ENCODE assay signal across 8 mouse cellular contexts in genomic region chr11:97766154-97766881, GRCm38 (mm10). TPM values are rescaled to one million over a fixed set of nuclear protein-coding genes. Genes with fewer than 3 reads are reported as not detected.
DNase-seq lines count a peak whose midpoint lies in the region; ATAC-seq and TF ChIP-seq lines count a peak whose summit lies in the region.

Gene Cwc25 (minus strand): TSS chr11:97766556.

- no peaks in the 10 kb centered on the region for H3K9me3 ChIP-seq in embryonic facial prominence, embryonic 15.5 days (replicated peaks)
- no peaks in the 10 kb centered on the region for H3K9me3 ChIP-seq in limb, embryonic 14.5 days (ENCODE audit: control insufficient read depth, low read length)
- no peaks in the 10 kb centered on the region for H3K9me3 ChIP-seq in midbrain, postnatal 0 days (ENCODE audit: low read length)

- H3K4me2 ChIP-seq in embryonic facial prominence, embryonic 15.5 days (replicated peaks), result peak within 1 kb of the TSS; percentile 68
- peak within 1 kb of the TSS; percentile 66 for H3K4me2 ChIP-seq in limb, embryonic 14.5 days (replicated peaks; ENCODE audit: low read depth, low read length, severe bottlenecking)
- peak within 1 kb of the TSS; percentile 81 for H3K4me2 ChIP-seq in midbrain, postnatal 0 days (ENCODE audit: low read depth, low read length, poor library complexity, severe bottlenecking)

- under 1% methylated on average over 38 of the region's 38 CpGs for WGBS in bone marrow, adult 2 months
- WGBS in embryonic facial prominence, embryonic 15.5 days, result under 1% methylated on average over 38 of the region's 38 CpGs
- under 1% methylated on average over 38 of the region's 38 CpGs for WGBS in limb, embryonic 14.5 days
- WGBS in midbrain, postnatal 0 days, result under 1% methylated on average over 38 of the region's 38 CpGs

- no peaks in the 10 kb centered on the region for H3K27me3 ChIP-seq in embryonic facial prominence, embryonic 15.5 days
- no peaks in the 10 kb centered on the region for H3K27me3 ChIP-seq in limb, embryonic 14.5 days (ENCODE audit: control insufficient read depth, insufficient read depth, low read length)
- H3K27me3 ChIP-seq in midbrain, postnatal 0 days (ENCODE audit: insufficient read depth, low read length), result no peaks in the 10 kb centered on the region

- TF ChIP-seq CTCF in bone marrow, adult 2 months (IDR thresholded peaks at IDR 0.05; ENCODE audit: control insufficient read depth, insufficient read depth, low read length), result no peak
- TF ChIP-seq CTCF in midbrain, postnatal 0 days (IDR thresholded peaks at IDR 0.05), result 0 out of 2 replicates have a peak, but pooled peaks have one; percentile 2

- H3K36me3 ChIP-seq in embryonic facial prominence, embryonic 15.5 days, result peaks cover 23% of the 10 kb centered on the region
- H3K36me3 ChIP-seq in limb, embryonic 14.5 days (ENCODE audit: control insufficient read depth, insufficient read depth, low read length), result peaks cover 23% of the 10 kb centered on the region
- peaks cover 10% of the 10 kb centered on the region for H3K36me3 ChIP-seq in midbrain, postnatal 0 days (ENCODE audit: insufficient read depth, low read length)

- H3K9ac ChIP-seq in embryonic facial prominence, embryonic 15.5 days, result peak within 1 kb of the TSS; percentile 83
- peak within 1 kb of the TSS; percentile 76 for H3K9ac ChIP-seq in limb, embryonic 14.5 days (ENCODE audit: low read depth, low read length, severe bottlenecking)
- H3K9ac ChIP-seq in midbrain, postnatal 0 days (replicated peaks; ENCODE audit: low read length, poor library complexity, severe bottlenecking), result peak within 1 kb of the TSS; percentile 84

- ATAC-seq in embryonic facial prominence, embryonic 15.5 days (ENCODE audit: insufficient number of reproducible peaks, low FRiP score, low TSS enrichment, low read depth), result peak; percentile 90
- peak; percentile 95 for ATAC-seq in limb, embryonic 14.5 days (ENCODE audit: low FRiP score, low read depth)
- ATAC-seq in midbrain, postnatal 0 days (ENCODE audit: low FRiP score), result peak; percentile 91

- peak within 1 kb of the TSS; percentile 90 for H3K4me3 ChIP-seq in bone marrow, adult 2 months (replicated peaks; ENCODE audit: control insufficient read depth, low read depth, low read length)
- H3K4me3 ChIP-seq in embryonic facial prominence, embryonic 15.5 days (replicated peaks), result peak within 1 kb of the TSS; percentile 77
- peak within 1 kb of the TSS; percentile 70 for H3K4me3 ChIP-seq in limb, embryonic 14.5 days (replicated peaks; ENCODE audit: low read length)
- peak within 1 kb of the TSS; percentile 90 for H3K4me3 ChIP-seq in midbrain, postnatal 0 days (ENCODE audit: low read depth, low read length)

- peak; percentile 60; the same call in 1 of the 2 replicates for TF ChIP-seq POLR2A in bone marrow, adult 2 months (IDR thresholded peaks at IDR 0.05; ENCODE audit: borderline replicate concordance, control insufficient read depth, low read depth, low read length)
- peak; percentile 74; the same call in 1 of the 2 replicates for TF ChIP-seq POLR2A in limb, embryonic 14.5 days (IDR thresholded peaks at IDR 0.05; ENCODE audit: borderline replicate concordance, extremely low read depth, insufficient read depth, insufficient read length)

- peaks cover 3% of the 10 kb centered on the region; the same call in 1 of the 2 replicates for H3K4me1 ChIP-seq in bone marrow, adult 2 months (ENCODE audit: control insufficient read depth, insufficient read depth, low read length)
- peaks cover 20% of the 10 kb centered on the region for H3K4me1 ChIP-seq in embryonic facial prominence, embryonic 15.5 days
- peaks cover 4% of the 10 kb centered on the region; the same call in 1 of the 2 replicates for H3K4me1 ChIP-seq in limb, embryonic 14.5 days (ENCODE audit: control insufficient read depth, insufficient read depth, low read length)
- peaks cover 10% of the 10 kb centered on the region; the same call in 1 of the 2 replicates for H3K4me1 ChIP-seq in midbrain, postnatal 0 days (ENCODE audit: insufficient read depth, low read length)

- peak within 1 kb of the TSS; percentile 77 for H3K27ac ChIP-seq in bone marrow, adult 2 months (ENCODE audit: control insufficient read depth, insufficient read depth, low read depth, low read length, poor library complexity)
- peak within 1 kb of the TSS; percentile 95 for H3K27ac ChIP-seq in embryonic facial prominence, embryonic 15.5 days (replicated peaks)
- H3K27ac ChIP-seq in limb, embryonic 14.5 days (replicated peaks; ENCODE audit: low read depth, low read length), result peak within 1 kb of the TSS; percentile 88
- H3K27ac ChIP-seq in midbrain, postnatal 0 days (ENCODE audit: low read depth, low read length), result peak within 1 kb of the TSS; percentile 82

- peak; percentile 97 for DNase-seq in 416B (ENCODE audit: low read depth)
- DNase-seq in heart, adult 8-10 months (ENCODE audit: low spot score), result peak; percentile 97
- DNase-seq in kidney, adult 9 months, result peak; percentile 97
- peak; percentile 97 for DNase-seq in limb, embryonic 14.5 days (ENCODE audit: low spot score)
- peak; percentile 98 for DNase-seq in midbrain, postnatal 0 days (ENCODE audit: low spot score)
- DNase-seq in spleen, postnatal 14 days (ENCODE audit: low spot score in 2 of 2), result peak; percentile 84 to 94

RNA-seq across cellular contexts. Expression of gene Cwc25, which starts in this region (rescaled TPM):
- 10.4 and 11.7 TPM in 2 replicates for polyA plus RNA-seq in bone marrow, adult 2 months (2011; ENCODE audit: insufficient read depth, insufficient read length, low replicate concordance, missing spikeins)
- 18.0 and 20.7 TPM in 2 replicates for polyA plus RNA-seq in embryonic facial prominence, embryonic 15.5 days (2015; fragmentation: Nextera tagmentation; extraction: Ambion mirVana)
- 1 to 10 TPM; 6.1 to 7.1 (median 6.3) TPM for total RNA-seq in heart, adult 8-10 months (2022)
- polyA plus RNA-seq in limb, embryonic 14.5 days (2012; rRNA removed), result 20.6 and 22.0 TPM in 2 replicates
- polyA plus RNA-seq in limb, embryonic 14.5 days (2014; fragmentation: Nextera tagmentation; extraction: Ambion mirVana), result 11.6 and 11.7 TPM in 2 replicates
- 11.8 and 16.0 TPM in 2 replicates for total RNA-seq in midbrain, postnatal 0 days (2014; rRNA removed)
- 12.0 TPM in 2 replicates for polyA plus RNA-seq in midbrain, postnatal 0 days (2015; fragmentation: Nextera tagmentation; extraction: Ambion mirVana)

Comparison
In these comparisons a context has a peak if more than half of its experiments do, and no peak if none do; other contexts are left out.
1. Peak in every context shown above with its lines: DNase-seq, ATAC-seq, H3K4me3 ChIP-seq and H3K27ac ChIP-seq.